Mouse (Mus musculus): Measurements from ENCODE around the gene Abcg5. TPM values are rescaled to one million over a fixed set of nuclear protein-coding genes. Genes with fewer than 3 reads are reported as not detected.

The Abcg5 gene
- polyA plus RNA-seq, 1 experiment from 2014 or later = 0.43 TPM

GRCm38 (mm10) chr17:84658195-84658594 lies 24.6 kb downstream of the Abcg5 start:
- 38% methylated on average over 5 of the region's 5 CpGs for WGBS (ENCODE audit: insufficient replicate concordance)
- no peaks in the 10 kb centered on the region for H3K9me3 ChIP-seq (replicated peaks; ENCODE audit: control insufficient read depth, low read length)
- H3K4me1 ChIP-seq (ENCODE audit: control insufficient read depth, insufficient read depth, low read length) = no peaks in the 10 kb centered on the region
- no peak overlapping the region for H3K27ac ChIP-seq (ENCODE audit: low read depth, low read length)
- no peak for ATAC-seq (replicated peaks; ENCODE audit: insufficient number of reproducible peaks, low FRiP score, low TSS enrichment)
- no peaks in the 10 kb centered on the region for H3K36me3 ChIP-seq (ENCODE audit: control insufficient read depth, insufficient read depth, low read length)
- H3K9ac ChIP-seq (ENCODE audit: low read depth, low read length) = no peak overlapping the region
- no peak overlapping the region for H3K4me3 ChIP-seq (ENCODE audit: low read depth, low read length)
- no peak overlapping the region for H3K4me2 ChIP-seq
- no peaks in the 10 kb centered on the region for H3K27me3 ChIP-seq (ENCODE audit: control insufficient read depth, insufficient read depth, low read length)

GRCm38 (mm10) chr17:84657782-84658181 lies 25.0 kb downstream of the Abcg5 start:
- no peak overlapping the region for H3K4me3 ChIP-seq (ENCODE audit: low read depth, low read length)
- no peaks in the 10 kb centered on the region for H3K4me1 ChIP-seq (ENCODE audit: control insufficient read depth, insufficient read depth, low read length)
- H3K27ac ChIP-seq (ENCODE audit: low read depth, low read length) = no peak overlapping the region
- WGBS (ENCODE audit: insufficient replicate concordance) = 74% methylated on average over 7 of the region's 7 CpGs
- H3K36me3 ChIP-seq (ENCODE audit: control insufficient read depth, insufficient read depth, low read length) = no peaks in the 10 kb centered on the region
- ATAC-seq (replicated peaks; ENCODE audit: insufficient number of reproducible peaks, low FRiP score, low TSS enrichment) = no peak
- H3K9ac ChIP-seq (ENCODE audit: low read depth, low read length) = no peak overlapping the region
- H3K27me3 ChIP-seq (ENCODE audit: control insufficient read depth, insufficient read depth, low read length) = no peaks in the 10 kb centered on the region
- no peak overlapping the region for H3K4me2 ChIP-seq
- no peaks in the 10 kb centered on the region for H3K9me3 ChIP-seq (replicated peaks; ENCODE audit: control insufficient read depth, low read length)

GRCm38 (mm10) chr17:84657422-84657732 lies 25.4 kb downstream of the Abcg5 start:
- H3K27ac ChIP-seq (ENCODE audit: low read depth, low read length) = no peak overlapping the region
- no peak overlapping the region for H3K4me2 ChIP-seq
- WGBS (ENCODE audit: insufficient replicate concordance) = 84% methylated on average over 3 of the region's 3 CpGs
- no peaks in the 10 kb centered on the region for H3K9me3 ChIP-seq (replicated peaks; ENCODE audit: control insufficient read depth, low read length)
- H3K4me1 ChIP-seq (ENCODE audit: control insufficient read depth, insufficient read depth, low read length) = no peaks in the 10 kb centered on the region
- no peak overlapping the region for H3K9ac ChIP-seq (ENCODE audit: low read depth, low read length)
- no peak for ATAC-seq (replicated peaks; ENCODE audit: insufficient number of reproducible peaks, low FRiP score, low TSS enrichment)
- no peaks in the 10 kb centered on the region for H3K36me3 ChIP-seq (ENCODE audit: control insufficient read depth, insufficient read depth, low read length)
- H3K27me3 ChIP-seq (ENCODE audit: control insufficient read depth, insufficient read depth, low read length) = no peaks in the 10 kb centered on the region
- H3K4me3 ChIP-seq (ENCODE audit: low read depth, low read length) = no peak overlapping the region

GRCm38 (mm10) chr17:84656653-84657421 lies 26.0 kb downstream of the Abcg5 start:
- WGBS (ENCODE audit: insufficient replicate concordance) = 74% methylated on average over 19 of the region's 19 CpGs
- no peak overlapping the region for H3K4me2 ChIP-seq
- ATAC-seq (replicated peaks; ENCODE audit: insufficient number of reproducible peaks, low FRiP score, low TSS enrichment) = no peak

GRCm38 (mm10) chr17:84656205-84656604 lies 26.6 kb downstream of the Abcg5 start:
- Histone ChIP-seq H3K27me3 (ENCODE audit: control insufficient read depth, insufficient read depth, low read length) (no peaks in the 10 kb centered on the region), H3K27ac (ENCODE audit: low read depth, low read length) (no peak overlapping the region), H3K4me2 (no peak overlapping the region), H3K4me3 (ENCODE audit: low read depth, low read length) (no peak overlapping the region), H3K9me3 (replicated peaks; ENCODE audit: control insufficient read depth, low read length) (no peaks in the 10 kb centered on the region), H3K9ac (ENCODE audit: low read depth, low read length) (no peak overlapping the region), H3K36me3 (ENCODE audit: control insufficient read depth, insufficient read depth, low read length) (no peaks in the 10 kb centered on the region), H3K4me1 (ENCODE audit: control insufficient read depth, insufficient read depth, low read length) (no peaks in the 10 kb centered on the region)
- no peak for ATAC-seq (replicated peaks; ENCODE audit: insufficient number of reproducible peaks, low FRiP score, low TSS enrichment)
- WGBS (ENCODE audit: insufficient replicate concordance) = 72% methylated on average over 5 of the region's 5 CpGs

More at GRCm38 (mm10) chr17:84656653-84657421, 26.0 kb downstream of the Abcg5 start:
- H3K36me3 ChIP-seq (ENCODE audit: control insufficient read depth, insufficient read depth, low read length) = no peaks in the 10 kb centered on the region
- no peak overlapping the region for H3K4me3 ChIP-seq (ENCODE audit: low read depth, low read length)
- no peaks in the 10 kb centered on the region for H3K4me1 ChIP-seq (ENCODE audit: control insufficient read depth, insufficient read depth, low read length)
- no peaks in the 10 kb centered on the region for H3K27me3 ChIP-seq (ENCODE audit: control insufficient read depth, insufficient read depth, low read length)
- no peak overlapping the region for H3K27ac ChIP-seq (ENCODE audit: low read depth, low read length)
- H3K9ac ChIP-seq (ENCODE audit: low read depth, low read length) = no peak overlapping the region
- no peaks in the 10 kb centered on the region for H3K9me3 ChIP-seq (replicated peaks; ENCODE audit: control insufficient read depth, low read length)

- no peak for ATAC-seq (replicated peaks; ENCODE audit: insufficient number of reproducible peaks, low FRiP score, low TSS enrichment)
- Histone ChIP-seq H3K9ac (ENCODE audit: low read depth, low read length) (no peak overlapping the region), H3K36me3 (ENCODE audit: control insufficient read depth, insufficient read depth, low read length) (no peaks in the 10 kb centered on the region), H3K27ac (ENCODE audit: low read depth, low read length) (no peak overlapping the region), H3K4me1 (ENCODE audit: control insufficient read depth, insufficient read depth, low read length) (no peaks in the 10 kb centered on the region), H3K4me2 (no peak overlapping the region), H3K27me3 (ENCODE audit: control insufficient read depth, insufficient read depth, low read length) (no peaks in the 10 kb centered on the region), H3K9me3 (replicated peaks; ENCODE audit: control insufficient read depth, low read length) (no peaks in the 10 kb centered on the region), H3K4me3 (ENCODE audit: low read depth, low read length) (no peak overlapping the region)
- 83% methylated on average over 9 of the region's 9 CpGs for WGBS (ENCODE audit: insufficient replicate concordance)
Observed at GRCm38 (mm10) chr17:84653544-84653943, 29.3 kb downstream of the Abcg5 start.

- Histone ChIP-seq H3K4me1 (ENCODE audit: control insufficient read depth, insufficient read depth, low read length) (no peaks in the 10 kb centered on the region), H3K9ac (ENCODE audit: low read depth, low read length) (no peak overlapping the region), H3K36me3 (ENCODE audit: control insufficient read depth, insufficient read depth, low read length) (no peaks in the 10 kb centered on the region), H3K27me3 (ENCODE audit: control insufficient read depth, insufficient read depth, low read length) (no peaks in the 10 kb centered on the region), H3K4me3 (ENCODE audit: low read depth, low read length) (no peak overlapping the region), H3K27ac (ENCODE audit: low read depth, low read length) (no peak overlapping the region), H3K9me3 (replicated peaks; ENCODE audit: control insufficient read depth, low read length) (no peaks in the 10 kb centered on the region), H3K4me2 (no peak overlapping the region)
- WGBS (ENCODE audit: insufficient replicate concordance) = 90% methylated on average over 9 of the region's 9 CpGs
- no peak for ATAC-seq (replicated peaks; ENCODE audit: insufficient number of reproducible peaks, low FRiP score, low TSS enrichment)
Observed at GRCm38 (mm10) chr17:84650302-84651017, 32.4 kb downstream of the Abcg5 start.

- WGBS (ENCODE audit: insufficient replicate concordance) = 84% methylated on average over 4 of the region's 4 CpGs
- no peak for ATAC-seq (replicated peaks; ENCODE audit: insufficient number of reproducible peaks, low FRiP score, low TSS enrichment)
Observed at GRCm38 (mm10) chr17:84647630-84648029, 35.2 kb downstream of the Abcg5 start.

GRCm38 (mm10) chr17:84646477-84646876 lies 36.3 kb downstream of the Abcg5 start:
- ATAC-seq (replicated peaks; ENCODE audit: insufficient number of reproducible peaks, low FRiP score, low TSS enrichment) = no peak
- Histone ChIP-seq H3K27ac (ENCODE audit: low read depth, low read length) (no peak overlapping the region), H3K4me2 (no peak overlapping the region), H3K36me3 (ENCODE audit: control insufficient read depth, insufficient read depth, low read length) (no peaks in the 10 kb centered on the region), H3K9ac (ENCODE audit: low read depth, low read length) (no peak overlapping the region), H3K27me3 (ENCODE audit: control insufficient read depth, insufficient read depth, low read length) (no peaks in the 10 kb centered on the region), H3K4me3 (ENCODE audit: low read depth, low read length) (no peak overlapping the region), H3K4me1 (ENCODE audit: control insufficient read depth, insufficient read depth, low read length) (peaks cover 6% of the 10 kb centered on the region), H3K9me3 (replicated peaks; ENCODE audit: control insufficient read depth, low read length) (no peaks in the 10 kb centered on the region)
- 66% methylated on average over 2 of the region's 2 CpGs for WGBS (ENCODE audit: insufficient replicate concordance)

More at GRCm38 (mm10) chr17:84647630-84648029, 35.2 kb downstream of the Abcg5 start:
- H3K27me3 ChIP-seq (ENCODE audit: control insufficient read depth, insufficient read depth, low read length) = no peaks in the 10 kb centered on the region
- H3K9ac ChIP-seq (ENCODE audit: low read depth, low read length) = no peak overlapping the region
- H3K9me3 ChIP-seq (replicated peaks; ENCODE audit: control insufficient read depth, low read length) = no peaks in the 10 kb centered on the region
- H3K4me1 ChIP-seq (ENCODE audit: control insufficient read depth, insufficient read depth, low read length) = peaks cover 6% of the 10 kb centered on the region
- no peak overlapping the region for H3K27ac ChIP-seq (ENCODE audit: low read depth, low read length)
- no peak overlapping the region for H3K4me3 ChIP-seq (ENCODE audit: low read depth, low read length)
- no peaks in the 10 kb centered on the region for H3K36me3 ChIP-seq (ENCODE audit: control insufficient read depth, insufficient read depth, low read length)
- H3K4me2 ChIP-seq = no peak overlapping the region

All from heart, embryonic 11.5 days (tissue).